Mouse (Mus musculus) ES-Bruce4 (cell line): Measurements from ENCODE around the gene Hspb9. TPM values are rescaled to one million over a fixed set of nuclear protein-coding genes. Genes with fewer than 3 reads are reported as not detected.

ENCODE experiments used
- H3K27ac ChIP-seq: 2 replicates; pipeline ENCODE4 v1.5.1; 2012; ENCODE audit warnings: low read length, inconsistent platforms; ENCODE audit not compliant: insufficient read depth
- H3K27me3 ChIP-seq: 2 replicates; pipeline ENCODE4 v1.6.1; 2012; ENCODE audit warnings: mild to moderate bottlenecking, low read length, inconsistent platforms; ENCODE audit not compliant: control insufficient read depth, poor library complexity, insufficient read depth, severe bottlenecking
- H3K36me3 ChIP-seq: 2 replicates; pipeline ENCODE4 v1.6.1; 2012; ENCODE audit warnings: inconsistent platforms, mild to moderate bottlenecking, low read length, moderate library complexity; ENCODE audit not compliant: control insufficient read depth, poor library complexity, insufficient read depth, severe bottlenecking
- H3K4me1 ChIP-seq: one replicate; pipeline ENCODE4 v1.8.1; 2011; ENCODE audit warnings: low read length; ENCODE audit not compliant: control insufficient read depth, insufficient read depth
- H3K4me3 ChIP-seq: 2 replicates; pipeline ENCODE4 v1.5.1; 2011; ENCODE audit warnings: low read depth, mild to moderate bottlenecking, low read length
- H3K9ac ChIP-seq: 2 replicates; pipeline ENCODE4 v1.6.1; 2012; ENCODE audit warnings: low read depth, mild to moderate bottlenecking, inconsistent platforms; ENCODE audit not compliant: poor library complexity, severe bottlenecking
- H3K9me3 ChIP-seq: replicated peaks from 2 replicates; pipeline ENCODE4 v1.6.1; 2012; ENCODE audit warnings: mild to moderate bottlenecking, low read length, inconsistent platforms; ENCODE audit not compliant: control insufficient read depth, poor library complexity, insufficient read depth, severe bottlenecking
- CTCF ChIP-seq: IDR thresholded peaks from one replicate; pipeline ENCODE4 v1.8.1; 2011; ENCODE audit warnings: low read depth, low read length
- EP300 ChIP-seq: IDR thresholded peaks from 2 replicates; pipeline ENCODE4 v1.6.1; 2011; ENCODE audit warnings: low read depth, low read length; ENCODE audit not compliant: insufficient read depth
- POLR2A ChIP-seq: IDR thresholded peaks from one replicate; pipeline ENCODE4 v1.8.1; 2011; ENCODE audit warnings: low read length; ENCODE audit not compliant: insufficient read depth
- polyA plus RNA-seq: library from polyadenylated mRNA; stranded (reverse); fragments of >200 nt; gene quantifications from 2 replicates; pipeline ENCODE4 v1.2.4, GENCODE M21; 2011; ENCODE audit warnings: low read depth; ENCODE audit not compliant: missing spikeins, insufficient read depth, insufficient read length

The Hspb9 gene
- polyA plus RNA-seq, 1 experiment, result not detected

- no peak overlapping the region for H3K9ac ChIP-seq
- TF ChIP-seq POLR2A, result no peak
- no peak overlapping the region for H3K27ac ChIP-seq
- peaks cover 3% of the 10 kb centered on the region for H3K4me1 ChIP-seq
- H3K9me3 ChIP-seq, result no peaks in the 10 kb centered on the region
- H3K36me3 ChIP-seq, result peaks cover 4% of the 10 kb centered on the region; the same call in 1 of the 2 replicates
- no peaks in the 10 kb centered on the region for H3K27me3 ChIP-seq
- no peak overlapping the region for H3K4me3 ChIP-seq
Measured at GRCm38 (mm10) chr11:100728601-100729000, 15.0 kb downstream of the Hspb9 start.

DNA sequence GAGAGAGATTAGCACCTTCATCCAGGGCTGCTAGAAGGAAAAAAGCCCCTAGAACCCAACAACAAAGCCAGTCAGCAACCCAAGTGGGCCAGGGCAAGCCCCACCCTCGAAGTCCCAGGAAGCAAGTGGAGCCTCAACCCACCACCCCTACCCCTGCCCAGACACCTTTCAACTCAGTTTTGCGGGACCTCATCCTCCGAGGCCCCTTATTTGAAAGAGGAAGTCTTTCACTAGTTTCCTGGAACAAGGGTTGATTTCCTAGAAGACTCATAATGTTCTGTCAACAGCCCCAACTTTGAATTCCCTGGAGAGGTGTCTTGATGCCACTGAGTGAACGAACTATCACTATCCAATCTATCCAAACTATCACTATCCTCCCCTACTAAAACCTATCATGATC is 16.3 kb downstream of the Hspb9 start:
- Histone ChIP-seq H3K27me3 (no peaks in the 10 kb centered on the region), H3K9me3 (no peaks in the 10 kb centered on the region), H3K4me3 (no peak overlapping the region), H3K9ac (no peak overlapping the region), H3K36me3 (peaks cover 4% of the 10 kb centered on the region; the same call in 1 of the 2 replicates), H3K4me1 (peaks cover 3% of the 10 kb centered on the region), H3K27ac (no peak overlapping the region)
- TF ChIP-seq CTCF (no peak), EP300 (no peak), POLR2A (no peak)

- Histone ChIP-seq H3K27ac (no peak overlapping the region), H3K36me3 (peaks cover 4% of the 10 kb centered on the region), H3K4me3 (no peak overlapping the region), H3K4me1 (no peaks in the 10 kb centered on the region), H3K9me3 (no peaks in the 10 kb centered on the region), H3K9ac (no peak overlapping the region), H3K27me3 (no peaks in the 10 kb centered on the region)
- TF ChIP-seq CTCF (no peak), POLR2A (no peak), EP300 (no peak)
Measured at GRCm38 (mm10) chr11:100730477-100731205, 17.0 kb downstream of the Hspb9 start.

GRCm38 (mm10) chr11:100735134-100735865 is 21.6 kb downstream of the Hspb9 start:
- Histone ChIP-seq H3K4me1 (no peaks in the 10 kb centered on the region), H3K27ac (no peak overlapping the region), H3K4me3 (no peak overlapping the region), H3K27me3 (no peaks in the 10 kb centered on the region), H3K9ac (0 out of 2 replicates have a peak overlapping the region, but pooled peaks have one; percentile 36), H3K9me3 (no peaks in the 10 kb centered on the region), H3K36me3 (peaks cover 2% of the 10 kb centered on the region)
- TF ChIP-seq POLR2A (no peak), CTCF (no peak)

DNA sequence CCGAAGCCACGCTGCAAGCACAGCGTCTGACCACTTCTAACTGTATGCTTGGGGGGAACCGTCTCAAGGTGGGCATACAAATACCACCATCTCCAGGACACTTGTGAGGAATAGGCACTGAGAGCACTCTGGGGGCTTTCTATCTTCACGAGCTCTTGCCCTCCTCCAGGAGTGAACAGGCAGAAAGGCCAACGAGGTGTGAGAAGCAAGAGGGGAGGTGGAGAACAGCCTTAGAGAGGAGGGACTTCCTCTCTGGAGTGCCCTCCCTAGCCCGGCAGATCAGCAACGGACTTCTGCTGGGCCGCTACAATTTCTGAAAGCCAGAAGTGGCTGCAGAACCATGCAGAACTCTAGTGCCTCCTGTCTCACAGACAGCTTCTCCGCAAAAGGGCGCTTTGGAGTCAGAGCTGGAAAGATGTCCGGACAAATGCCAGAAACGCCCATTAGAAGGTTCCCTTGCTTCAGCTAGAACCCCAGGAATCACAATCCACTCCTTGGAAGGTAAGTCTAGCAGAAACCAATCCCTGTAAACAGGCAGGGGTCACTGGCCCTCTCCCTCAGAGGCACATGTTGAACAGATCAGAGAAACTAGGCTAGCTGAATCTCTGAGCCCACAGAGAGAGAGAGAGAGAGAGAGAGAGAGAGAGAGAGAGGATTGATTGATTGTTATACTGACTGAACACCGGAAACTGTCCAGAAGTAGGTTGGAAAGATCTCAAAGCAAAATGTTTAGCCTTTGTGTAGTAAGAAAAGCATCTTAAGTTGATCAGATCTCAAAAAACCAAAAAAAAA is 22.5 kb downstream of the Hspb9 start:
- Histone ChIP-seq H3K36me3 (peaks cover 2% of the 10 kb centered on the region), H3K9ac (peak overlapping the region; percentile 36), H3K27ac (0 out of 2 replicates have a peak overlapping the region, but pooled peaks have one; percentile 1), H3K9me3 (no peaks in the 10 kb centered on the region), H3K4me3 (peak overlapping the region; percentile 15; the same call in 1 of the 2 replicates), H3K27me3 (no peaks in the 10 kb centered on the region), H3K4me1 (no peaks in the 10 kb centered on the region)
- TF ChIP-seq CTCF (no peak), POLR2A (no peak), EP300 (no peak)

DNA sequence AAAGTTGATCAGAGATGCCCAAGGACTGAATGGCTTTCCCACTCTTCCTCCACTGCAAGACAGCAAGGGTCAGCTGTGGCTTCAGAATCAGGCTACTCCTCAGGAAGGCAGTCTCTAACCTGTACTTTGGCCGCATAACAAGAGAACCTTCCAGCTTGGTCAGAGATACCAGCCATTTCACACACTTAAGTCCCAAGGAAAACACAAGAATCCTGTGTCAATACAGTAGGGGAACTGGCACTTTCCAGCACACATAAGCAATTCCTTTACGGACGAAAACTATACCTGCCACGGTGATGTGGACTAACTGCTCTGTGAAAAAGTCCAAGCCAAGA is 23.1 kb downstream of the Hspb9 start:
- H3K4me1 ChIP-seq, result no peaks in the 10 kb centered on the region
- peaks cover 2% of the 10 kb centered on the region for H3K36me3 ChIP-seq
- H3K9me3 ChIP-seq, result no peaks in the 10 kb centered on the region
- H3K4me3 ChIP-seq, result peak overlapping the region; percentile 92
- no peak overlapping the region for H3K27ac ChIP-seq
- no peaks in the 10 kb centered on the region for H3K27me3 ChIP-seq
- TF ChIP-seq EP300 (no peak), POLR2A (no peak), CTCF (no peak)
- peak overlapping the region; percentile 93 for H3K9ac ChIP-seq
